Mouse (Mus musculus): ENCODE measurements at regions not wholly inside any gene's neighbourhood (a gene's known extent, or its start where the extent isn't known, plus 50 kb on each side); places are given as distances from the start of the nearest gene placed in this dataset.

- DNase-seq: no peak
Measured at GRCm38 (mm10) chr3:136993473-136993872, 323.5 kb downstream of the Ppp3ca start.

GRCm38 (mm10) chr3:136994361-136995083 lies 324.6 kb downstream of the Ppp3ca start:
- DNase-seq: no peak

- no peak for DNase-seq
Measured at GRCm38 (mm10) chr3:136995611-136996335, 325.8 kb downstream of the Ppp3ca start.

- DNase-seq: no peak
Measured at GRCm38 (mm10) chr3:136996381-136996895, 326.5 kb downstream of the Ppp3ca start.

GRCm38 (mm10) chr3:137011551-137011950 lies 329.3 kb upstream of the Emcn start:
- DNase-seq: no peak

GRCm38 (mm10) chr3:137014686-137015085 lies 326.2 kb upstream of the Emcn start:
- peak; percentile 56 for DNase-seq

- no peak for DNase-seq
Measured at GRCm38 (mm10) chr3:137015199-137015598, 325.7 kb upstream of the Emcn start.

- no peak for DNase-seq
Measured at GRCm38 (mm10) chr3:137019971-137020634, 320.8 kb upstream of the Emcn start.

- peak; percentile 73 for DNase-seq
Measured at GRCm38 (mm10) chr3:137029546-137029945, 311.3 kb upstream of the Emcn start.

GRCm38 (mm10) chr3:137032802-137033201 lies 308.1 kb upstream of the Emcn start:
- no peak for DNase-seq

GRCm38 (mm10) chr3:137039638-137040037 lies 301.2 kb upstream of the Emcn start:
- DNase-seq: no peak

- peak; percentile 45 for DNase-seq
Measured at GRCm38 (mm10) chr3:137056544-137057224, 284.2 kb upstream of the Emcn start.

GRCm38 (mm10) chr3:137057225-137057910 lies 283.5 kb upstream of the Emcn start:
- peak; percentile 91 for DNase-seq

- peak; percentile 11 for DNase-seq
Measured at GRCm38 (mm10) chr3:137057911-137058260, 283.0 kb upstream of the Emcn start.

- no peak for DNase-seq
Measured at GRCm38 (mm10) chr3:137062067-137062466, 278.8 kb upstream of the Emcn start.

- no peak for DNase-seq
Measured at GRCm38 (mm10) chr3:137067336-137067735, 273.5 kb upstream of the Emcn start.

GRCm38 (mm10) chr3:137069334-137069733 lies 271.5 kb upstream of the Emcn start:
- no peak for DNase-seq

- peak; percentile 18 for DNase-seq
Measured at GRCm38 (mm10) chr3:137077718-137078599, 262.9 kb upstream of the Emcn start.

GRCm38 (mm10) chr3:137078600-137078975 lies 262.3 kb upstream of the Emcn start:
- DNase-seq: no peak

GRCm38 (mm10) chr3:137086896-137087295 lies 254.0 kb upstream of the Emcn start:
- no peak for DNase-seq

- peak; percentile 6 for DNase-seq
Measured at GRCm38 (mm10) chr3:137100627-137101404, 240.1 kb upstream of the Emcn start.
